Mouse (Mus musculus) small intestine, adult 10 weeks (tissue): ENCODE results near the gene Snrnp35. TPM values are rescaled to one million over a fixed set of nuclear protein-coding genes. Genes with fewer than 3 reads are reported as not detected.

Experiments
- polyA plus RNA-seq: library from polyadenylated mRNA; stranded (reverse); fragments of 350-450 nt; fragmentation: Illumina TruSeq; extraction: RNeasy Lipid Tissue Mini Kit (QIAGEN cat#74804); gene quantifications from one replicate; pipeline ENCODE4 v1.2.3, GENCODE M21; 2014; ENCODE audit warnings: low replicate concordance

Gene Snrnp35
- polyA plus RNA-seq: 0.41 TPM

GRCm38 (mm10) chr5:124482966-124483654 lies at the start of gene Snrnp35:
Gene Snrnp35, plus strand, starts transcription at chr5:124483134.

GRCm38 (mm10) chr5:124439447-124440093 lies 43.4 kb upstream of the Snrnp35 start, which contains the start of gene Kmt5a:
Gene Kmt5a, plus strand, starts transcription at chr5:124439930.

GRCm38 (mm10) chr5:124530655-124531582 lies 48.0 kb downstream of the Snrnp35 start, which contains the start of gene Rilpl1:
Gene Rilpl1, minus strand, starts transcription at chr5:124531391.

GRCm38 (mm10) chr5:124540383-124540786 lies 57.5 kb downstream of the Snrnp35 start, which contains the start of gene Tmed2:
Gene Tmed2, plus strand, starts transcription at chr5:124540695.

Other genes starting within 250 kb of the Snrnp35 start
- 0.71 TPM for gene Pitpnm2, start 233.4 kb upstream of the Snrnp35 start, polyA plus RNA-seq
- 5.5 TPM for gene Mphosph9, start 155.2 kb upstream of the Snrnp35 start, polyA plus RNA-seq
- gene 2810006K23Rik, start 155.0 kb upstream of the Snrnp35 start, polyA plus RNA-seq: 8.9 TPM
- 95.1 TPM for gene Cdk2ap1, start 120.1 kb upstream of the Snrnp35 start, polyA plus RNA-seq
- 76.9 TPM for gene Sbno1, start 57.1 kb upstream of the Snrnp35 start, polyA plus RNA-seq
- gene Kmt5a, start 43.2 kb upstream of the Snrnp35 start, polyA plus RNA-seq: 63.4 TPM
- 0.63 TPM for gene Rilpl2, start 4.8 kb upstream of the Snrnp35 start, polyA plus RNA-seq
- gene Rilpl1, start 48.3 kb downstream of the Snrnp35 start, polyA plus RNA-seq: 1.7 TPM
- gene Tmed2, start 57.6 kb downstream of the Snrnp35 start, polyA plus RNA-seq: 1,195 TPM
- gene Ddx55, start 69.7 kb downstream of the Snrnp35 start, polyA plus RNA-seq: 12.3 TPM
- 24.4 TPM for gene Eif2b1, start 96.0 kb downstream of the Snrnp35 start, polyA plus RNA-seq
- 2.5 TPM for gene Gtf2h3, start 96.0 kb downstream of the Snrnp35 start, polyA plus RNA-seq
- gene Atp6v0a2, start 145.4 kb downstream of the Snrnp35 start, polyA plus RNA-seq: 83.5 TPM
- gene Dnah10, start 242.0 kb downstream of the Snrnp35 start, polyA plus RNA-seq: not detected